Mouse (Mus musculus): ENCODE measurements at regions not wholly inside any gene's neighbourhood (a gene's known extent, or its start where the extent isn't known, plus 50 kb on each side); places are given as distances from the start of the nearest gene placed in this dataset.
A peak's percentile ranks its signal among the peaks of the same experiment; 100 is the strongest.

- DNase-seq (ENCODE audit: low spot score), result no peak
These were observed 362.6 kb downstream of the Rfpl4b start for GRCm38 (mm10) chr10:38458975-38459374.

DNA sequence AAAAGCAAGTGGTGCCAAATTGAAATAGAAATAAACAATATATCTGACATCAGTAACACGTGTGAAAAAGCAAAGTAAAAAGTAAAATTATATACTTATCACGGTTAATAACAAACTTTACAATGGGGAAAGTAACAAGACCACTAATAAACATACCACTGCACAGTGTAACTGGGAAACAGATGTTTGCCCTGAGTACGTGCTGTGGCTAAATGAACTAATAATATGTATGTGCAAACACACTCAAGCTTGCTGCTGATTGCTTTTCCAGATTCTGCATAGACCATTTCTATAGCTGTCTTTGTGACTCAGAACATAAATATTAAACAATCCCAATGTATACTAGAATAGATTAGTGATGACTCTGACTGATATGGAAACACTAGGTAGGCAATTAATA, 363.2 kb downstream of the Rfpl4b start:
- no peak for DNase-seq (ENCODE audit: low spot score)

- DNase-seq (ENCODE audit: low spot score), result no peak
These were observed 364.8 kb downstream of the Rfpl4b start for GRCm38 (mm10) chr10:38456786-38457185.

- no peak for DNase-seq (ENCODE audit: low spot score)
These were observed 372.3 kb downstream of the Rfpl4b start for GRCm38 (mm10) chr10:38449263-38449662.

DNA sequence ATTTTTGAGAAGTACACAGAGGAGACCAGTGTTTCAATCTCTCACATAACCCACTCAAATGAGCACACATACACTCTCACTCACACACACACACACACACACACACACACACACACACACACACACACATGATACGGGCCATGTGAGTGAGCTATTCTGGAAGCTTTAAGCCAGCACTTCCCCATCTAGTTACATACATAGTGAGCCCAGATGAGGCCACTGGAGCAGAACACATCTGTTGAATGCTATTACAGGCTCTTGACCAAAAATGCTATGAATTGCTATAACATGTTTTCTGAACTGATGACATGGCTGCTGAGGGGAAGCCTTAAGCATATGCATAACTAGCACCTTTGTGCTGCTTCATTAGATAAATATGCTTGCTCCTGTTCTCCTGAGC, 373.9 kb downstream of the Rfpl4b start:
- no peak for DNase-seq (ENCODE audit: low spot score)

- DNase-seq (ENCODE audit: low spot score), result no peak
These were observed 374.3 kb downstream of the Rfpl4b start for GRCm38 (mm10) chr10:38447256-38447655.

DNA sequence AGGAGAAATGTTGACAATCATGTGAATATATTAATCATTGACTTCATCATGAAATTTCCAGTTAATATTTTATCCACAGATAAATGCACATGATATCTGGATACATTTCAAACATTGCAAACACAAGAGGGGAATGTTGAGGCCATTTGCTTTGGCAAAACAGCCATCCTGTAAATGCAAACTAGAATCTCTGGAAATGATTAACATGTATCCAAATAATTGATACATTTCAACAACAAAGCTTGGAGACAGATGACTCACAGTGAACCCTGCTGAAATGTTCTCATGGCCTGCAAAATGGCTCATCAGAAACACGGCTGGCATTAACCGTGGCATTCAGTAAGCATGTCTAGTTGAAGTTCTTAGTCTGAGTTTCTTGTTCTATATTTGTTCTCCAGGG, 382.3 kb downstream of the Rfpl4b start:
- no peak for DNase-seq (ENCODE audit: low spot score)

GRCm38 (mm10) chr10:38436907-38437306, 384.7 kb downstream of the Rfpl4b start:
- DNase-seq (ENCODE audit: low spot score), result no peak

- no peak for DNase-seq (ENCODE audit: low spot score)
These were observed 400.0 kb downstream of the Rfpl4b start for GRCm38 (mm10) chr10:38421541-38421940.

DNA sequence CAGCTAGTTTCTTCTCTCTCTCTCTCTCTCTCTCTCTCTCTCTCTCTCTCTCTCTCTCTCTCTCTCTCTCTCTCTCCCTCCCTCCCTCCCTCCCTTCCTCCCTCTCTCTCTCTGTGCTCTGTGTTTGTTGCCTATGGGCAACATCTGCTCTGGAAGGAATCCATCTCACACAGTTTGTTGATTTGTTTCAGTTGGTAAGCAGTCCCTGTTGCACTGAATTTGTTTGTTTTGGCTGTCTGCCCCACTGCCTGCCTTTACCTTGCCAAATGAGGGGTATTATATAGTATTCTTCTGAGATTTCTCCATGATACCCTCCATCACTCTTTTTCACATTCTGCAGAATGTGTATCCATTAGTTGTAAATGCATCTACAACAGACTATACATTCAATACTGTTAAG, 401.8 kb downstream of the Rfpl4b start:
- no peak for DNase-seq (ENCODE audit: low spot score)

DNA sequence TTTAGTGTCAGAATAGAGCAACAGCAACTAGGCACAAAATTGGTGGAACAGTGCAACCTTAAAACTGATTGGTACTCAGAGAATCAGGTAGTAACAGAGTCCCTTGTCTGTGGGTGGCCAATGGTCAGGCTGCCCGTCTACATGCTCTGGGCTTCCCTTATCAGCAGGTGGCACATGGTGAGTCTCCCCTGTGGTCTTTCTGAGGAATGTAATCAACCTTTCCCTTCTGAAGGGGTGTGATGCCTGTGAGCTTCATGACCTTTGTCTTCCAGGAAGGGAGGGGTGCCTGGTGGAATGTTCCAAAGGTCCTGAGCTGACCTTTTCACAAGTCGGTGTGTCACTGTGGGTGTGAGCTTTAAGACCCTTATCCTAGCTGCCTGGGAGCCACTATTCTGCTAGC, 438.4 kb downstream of the Rfpl4b start:
- no peak for DNase-seq (ENCODE audit: low spot score)

- no peak for DNase-seq (ENCODE audit: low spot score)
These were observed 439.7 kb downstream of the Rfpl4b start for GRCm38 (mm10) chr10:38381873-38382296.

DNA sequence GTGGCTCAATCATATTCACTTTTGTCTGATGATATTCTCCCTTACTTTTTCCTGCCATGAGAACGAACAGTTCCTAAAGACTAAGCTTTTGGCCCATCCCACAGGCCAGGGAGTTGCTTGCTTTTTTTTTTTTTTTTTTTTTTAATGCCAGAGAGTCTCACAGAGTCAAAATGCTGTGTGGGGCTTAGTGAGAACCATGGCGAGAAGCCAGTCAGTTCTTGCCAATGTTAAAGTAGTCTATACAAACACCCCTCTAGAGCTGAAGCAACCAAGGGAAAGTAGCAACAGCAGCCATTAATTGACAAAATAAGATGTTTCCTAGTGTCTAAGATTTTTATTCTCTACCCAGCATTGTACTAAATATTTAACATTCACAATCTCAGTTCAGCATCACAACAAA, 441.2 kb downstream of the Rfpl4b start:
- no peak for DNase-seq (ENCODE audit: low spot score)

DNA sequence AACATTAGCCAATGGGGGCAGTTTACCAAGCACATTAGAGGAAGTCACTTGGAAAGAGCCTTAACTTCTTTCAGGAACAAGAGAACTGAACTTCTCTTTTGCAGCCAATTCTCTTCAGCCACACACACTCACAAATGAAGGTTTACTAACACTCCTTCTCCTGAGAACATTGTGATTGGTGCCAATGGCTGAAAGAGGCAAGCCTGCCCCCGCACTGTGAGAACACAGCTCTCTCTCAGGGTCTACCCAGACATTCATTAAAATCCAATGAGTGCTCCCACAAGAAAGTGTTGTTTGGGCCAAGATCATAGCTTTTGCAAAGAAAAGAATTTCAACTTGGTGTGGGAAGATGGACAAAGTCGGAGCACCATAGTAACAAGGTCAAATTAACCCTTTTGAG, 454.8 kb downstream of the Rfpl4b start:
- no peak for DNase-seq (ENCODE audit: low spot score)

DNA sequence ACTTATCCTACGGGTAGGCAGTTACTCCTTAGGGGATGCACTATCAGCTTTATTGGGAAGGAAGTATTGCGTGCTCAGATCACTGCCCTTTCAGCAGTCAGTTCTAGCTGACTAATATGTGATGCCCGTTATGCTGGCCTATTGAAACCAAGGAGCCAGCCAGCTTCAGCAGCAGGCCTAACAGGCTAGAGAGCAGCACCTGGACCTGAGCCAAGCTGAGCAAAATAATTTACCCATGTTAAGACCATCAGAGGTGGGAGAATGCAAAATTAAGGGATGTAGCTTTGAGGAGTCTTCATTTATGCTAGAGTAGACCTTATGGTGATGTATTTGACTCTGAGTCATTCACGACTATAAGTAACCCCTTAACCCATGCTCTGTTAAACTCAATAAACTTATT, 456.7 kb downstream of the Rfpl4b start:
- DNase-seq (ENCODE audit: low spot score), result no peak

- no peak for DNase-seq (ENCODE audit: low spot score)
These were observed 463.9 kb downstream of the Rfpl4b start for GRCm38 (mm10) chr10:38357539-38358232.

GRCm38 (mm10) chr10:38353973-38354372, 467.6 kb downstream of the Rfpl4b start:
- DNase-seq (ENCODE audit: low spot score), result no peak

GRCm38 (mm10) chr10:38353526-38353925, 468.1 kb downstream of the Rfpl4b start:
- no peak for DNase-seq (ENCODE audit: low spot score)

GRCm38 (mm10) chr10:38347029-38347428, 474.6 kb downstream of the Rfpl4b start:
- peak; percentile 3 for DNase-seq (ENCODE audit: low spot score)

DNA sequence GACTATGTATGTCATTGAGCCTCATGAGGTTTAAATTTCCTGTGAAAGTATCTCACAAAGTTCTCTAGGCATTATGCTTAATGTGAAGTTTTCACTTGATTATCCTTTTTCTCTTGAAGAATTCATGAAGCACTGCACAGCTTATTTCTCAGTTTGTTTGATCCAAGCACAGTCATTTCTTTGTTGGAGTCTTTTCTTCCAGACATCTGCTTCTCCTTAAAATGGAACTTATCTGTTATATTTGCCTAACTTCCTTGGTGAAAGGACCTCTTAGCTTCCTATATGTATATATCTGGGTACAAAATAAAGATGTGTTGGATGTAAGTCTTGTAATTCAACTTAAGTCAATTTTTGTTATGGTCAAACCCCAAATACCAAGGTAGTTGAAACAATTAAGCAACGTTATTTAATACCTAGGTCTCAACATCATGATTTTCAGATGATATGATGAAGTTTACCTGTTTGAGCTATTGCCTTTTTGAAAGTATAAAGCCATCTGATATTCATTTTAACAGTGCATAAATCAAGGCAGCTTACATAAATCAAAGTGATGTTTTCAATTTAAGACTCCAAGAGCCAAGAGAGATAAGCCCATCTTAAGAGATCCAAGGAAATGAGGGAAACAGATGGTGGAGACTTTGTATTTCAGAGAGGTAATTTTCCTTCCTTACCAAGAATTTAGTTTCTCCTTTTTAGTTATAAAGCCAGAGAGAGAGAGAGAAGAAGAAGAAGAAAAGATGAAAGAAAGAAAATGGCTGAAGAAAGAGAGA, 481.0 kb downstream of the Rfpl4b start:
- DNase-seq (ENCODE audit: low spot score), result no peak

GRCm38 (mm10) chr10:38308716-38309392, 512.7 kb downstream of the Rfpl4b start:
- DNase-seq (ENCODE audit: low spot score), result no peak

DNA sequence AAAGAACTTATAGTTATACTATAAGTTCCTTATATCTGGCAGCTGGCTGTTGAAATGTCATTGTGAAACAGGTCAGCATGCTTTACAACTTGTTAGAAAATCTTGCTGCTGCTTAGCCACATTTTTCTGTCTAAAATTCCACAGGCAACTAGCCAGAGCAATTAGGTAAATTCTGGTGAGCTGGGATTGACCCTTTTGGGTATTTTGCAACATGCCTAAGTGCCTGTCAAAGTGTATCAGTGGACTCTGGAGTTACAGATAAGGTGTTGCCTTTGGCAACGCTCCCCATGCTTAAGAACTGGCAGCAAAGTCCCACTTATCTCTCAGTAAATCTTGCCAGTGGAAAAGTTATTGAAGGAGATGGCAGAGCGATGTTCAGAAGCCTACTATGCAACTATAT, 525.9 kb downstream of the Rfpl4b start:
- DNase-seq (ENCODE audit: low spot score), result no peak

DNA sequence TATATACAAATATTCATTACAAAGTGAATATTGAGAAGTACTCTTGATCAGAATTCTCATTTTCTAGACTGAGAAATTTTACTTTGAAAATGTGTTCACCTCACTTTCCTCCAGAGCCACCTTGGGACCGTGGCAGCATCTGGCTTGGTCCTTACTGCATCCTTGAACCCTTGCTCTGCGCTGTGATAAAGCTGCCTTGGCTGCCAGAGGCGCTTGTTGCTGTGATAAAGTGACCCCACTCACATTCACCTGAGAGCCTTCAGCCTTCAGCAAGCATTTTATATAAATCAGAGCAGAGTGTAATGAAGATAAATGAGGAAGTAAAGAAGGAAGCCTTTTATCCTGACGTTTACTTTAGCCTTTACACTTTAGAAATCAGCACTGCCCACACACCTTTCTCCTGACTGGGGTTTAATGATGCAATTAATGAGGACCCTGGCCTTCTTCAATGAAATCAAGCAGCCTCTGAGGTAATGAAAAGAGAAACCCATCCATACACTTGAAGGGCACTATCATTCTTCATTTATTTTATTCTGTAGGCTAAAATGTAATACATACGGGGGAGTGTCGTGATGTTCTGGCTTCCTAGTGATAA, 532.8 kb downstream of the Rfpl4b start:
- no peak for DNase-seq (ENCODE audit: low spot score)

All from ovary, postnatal 36 days (tissue).